In genomic region chr5:118323151-118323550, GRCm38 (mm10) we compare ENCODE assay signal across 21 mouse cellular contexts.
"Had no signal": no experiment of that assay in that cellular context is flagged by ENCODE, and none has a peak within 500 bp of the region (broad histone marks: within the 10 kb centered on the region; RNA-seq: fewer than 3 reads in every experiment).

No protein-coding gene starts in this region.

- H3K4me3 ChIP-seq: intestine, embryonic 15.5 days; liver, embryonic 12.5 days; liver, embryonic 15.5 days; lung, embryonic 15.5 days; midbrain, embryonic 10.5 days; neural tube, embryonic 12.5 days; neural tube, embryonic 15.5 days; stomach, embryonic 15.5 days had no signal

- H3K27ac ChIP-seq: intestine, embryonic 15.5 days; liver, embryonic 12.5 days; liver, embryonic 15.5 days; lung, embryonic 15.5 days; midbrain, embryonic 10.5 days; neural tube, embryonic 12.5 days; neural tube, embryonic 15.5 days; stomach, embryonic 15.5 days had no signal

- DNase-seq: kidney, adult 11 months; kidney, adult 8-10 months; kidney, postnatal 14 days; kidney, postnatal 4 days; left cerebral cortex, postnatal 4 days; liver; lung, adult 18-20 months; lung, postnatal 10 days; lung, postnatal 4 days; midbrain, embryonic 14.5 days; retina, postnatal 1 day; right cerebral cortex, postnatal 25 days; thymus, postnatal 25 days had no signal

- H3K27me3 ChIP-seq: neural tube, embryonic 12.5 days had no signal

- ATAC-seq: intestine, embryonic 15.5 days; liver, embryonic 12.5 days had no signal

- H3K4me2 ChIP-seq: intestine, embryonic 15.5 days; liver, embryonic 12.5 days; liver, embryonic 15.5 days; lung, embryonic 15.5 days; neural tube, embryonic 12.5 days; neural tube, embryonic 15.5 days; stomach, embryonic 15.5 days had no signal

- H3K9ac ChIP-seq: intestine, embryonic 15.5 days; liver, embryonic 12.5 days; liver, embryonic 15.5 days; lung, embryonic 15.5 days; neural tube, embryonic 12.5 days; neural tube, embryonic 15.5 days; stomach, embryonic 15.5 days had no signal

- H3K4me1 ChIP-seq: liver, embryonic 15.5 days had no signal

- H3K36me3 ChIP-seq: intestine, embryonic 15.5 days; liver, embryonic 12.5 days; liver, embryonic 15.5 days; lung, embryonic 15.5 days; midbrain, embryonic 10.5 days; neural tube, embryonic 12.5 days; neural tube, embryonic 15.5 days; stomach, embryonic 15.5 days had no signal

- H3K9me3 ChIP-seq: intestine, embryonic 15.5 days; liver, embryonic 12.5 days; liver, embryonic 15.5 days; lung, embryonic 15.5 days; midbrain, embryonic 10.5 days; neural tube, embryonic 12.5 days; neural tube, embryonic 15.5 days; stomach, embryonic 15.5 days had no signal
